Mouse (Mus musculus) forebrain, embryonic 12.5 days (tissue): Measurements from ENCODE around the gene Lman1l. TPM values are rescaled to one million over a fixed set of nuclear protein-coding genes. Genes with fewer than 3 reads are reported as not detected.

Source experiments
- ATAC-seq: fragments of 200-750 bp; cut with Nextera tagmentation; 2 replicates; pipeline ENCODE4 v1.8.0; 2017; ENCODE audit warnings: moderate TSS enrichment; ENCODE audit not compliant: low FRiP score
- H3K27ac ChIP-seq: fragments of 300-500 bp; sonication (generic); 2 replicates; pipeline ENCODE4 v1.5.1; 2016; ENCODE audit warnings: mild to moderate bottlenecking
- H3K27me3 ChIP-seq: fragments of 300-500 bp; sonication (generic); 2 replicates; pipeline ENCODE4 v1.6.1; 2016; ENCODE audit warnings: mild to moderate bottlenecking
- H3K36me3 ChIP-seq: fragments of 300-500 bp; sonication (generic); replicated peaks from 2 replicates; pipeline ENCODE4 v1.6.1; 2016; ENCODE audit warnings: mild to moderate bottlenecking
- H3K4me1 ChIP-seq: fragments of 300-500 bp; sonication (generic); 2 replicates; pipeline ENCODE4 v1.6.1; 2016
- H3K4me2 ChIP-seq: fragments of 300-500 bp; sonication (generic); 2 replicates; pipeline ENCODE4 v1.6.1; 2016; ENCODE audit warnings: mild to moderate bottlenecking, moderate library complexity
- H3K4me3 ChIP-seq: fragments of 300-500 bp; sonication (generic); replicated peaks from 2 replicates; pipeline ENCODE4 v1.5.1; 2016; ENCODE audit warnings: mild to moderate bottlenecking
- H3K9ac ChIP-seq: fragments of 300-500 bp; sonication (generic); 2 replicates; pipeline ENCODE4 v1.6.1; 2016; ENCODE audit warnings: mild to moderate bottlenecking
- H3K9me3 ChIP-seq: fragments of 300-500 bp; sonication (generic); 2 replicates; pipeline ENCODE4 v1.6.1; 2016
- WGBS: fragments of 180-500 bp; shearing (Covaris S2); methylation state at CpG from one replicate; pipeline ENCODE4 v1.1.7; 2016; 5-methylcytosine and 5-hydroxymethylcytosine counted together
- polyA plus RNA-seq: library from polyadenylated mRNA; unstranded; fragments of >200 nt; fragmentation: Nextera tagmentation; extraction: Ambion mirVana; gene quantifications from 2 replicates; pipeline ENCODE4 v1.2.1, GENCODE M21; 2016

Gene Lman1l
- polyA plus RNA-seq, 1 experiment from 2014 or later, result not detected

DNA sequence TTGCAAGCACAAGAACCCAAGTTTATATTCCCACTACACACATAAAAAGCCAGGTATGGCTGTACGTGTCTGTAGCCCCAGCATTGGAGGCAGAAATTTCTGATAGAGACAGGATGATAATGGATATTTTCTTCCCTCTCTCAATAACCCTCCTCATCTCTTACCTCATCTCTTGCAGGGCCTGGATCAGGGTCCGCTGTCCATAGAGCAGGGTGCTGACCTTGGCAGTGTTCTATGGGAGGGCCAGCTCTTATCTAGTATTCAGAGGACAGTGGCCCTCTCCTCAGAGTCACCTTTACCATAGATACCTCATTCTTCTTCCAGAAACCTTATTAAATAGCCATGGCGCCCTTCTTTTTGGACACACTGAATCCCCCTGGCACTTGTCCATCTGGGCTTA is 10.8 kb downstream of the Lman1l start:
- Histone ChIP-seq H3K27ac (no peak overlapping the region), H3K4me1 (peaks cover 22% of the 10 kb centered on the region)

DNA sequence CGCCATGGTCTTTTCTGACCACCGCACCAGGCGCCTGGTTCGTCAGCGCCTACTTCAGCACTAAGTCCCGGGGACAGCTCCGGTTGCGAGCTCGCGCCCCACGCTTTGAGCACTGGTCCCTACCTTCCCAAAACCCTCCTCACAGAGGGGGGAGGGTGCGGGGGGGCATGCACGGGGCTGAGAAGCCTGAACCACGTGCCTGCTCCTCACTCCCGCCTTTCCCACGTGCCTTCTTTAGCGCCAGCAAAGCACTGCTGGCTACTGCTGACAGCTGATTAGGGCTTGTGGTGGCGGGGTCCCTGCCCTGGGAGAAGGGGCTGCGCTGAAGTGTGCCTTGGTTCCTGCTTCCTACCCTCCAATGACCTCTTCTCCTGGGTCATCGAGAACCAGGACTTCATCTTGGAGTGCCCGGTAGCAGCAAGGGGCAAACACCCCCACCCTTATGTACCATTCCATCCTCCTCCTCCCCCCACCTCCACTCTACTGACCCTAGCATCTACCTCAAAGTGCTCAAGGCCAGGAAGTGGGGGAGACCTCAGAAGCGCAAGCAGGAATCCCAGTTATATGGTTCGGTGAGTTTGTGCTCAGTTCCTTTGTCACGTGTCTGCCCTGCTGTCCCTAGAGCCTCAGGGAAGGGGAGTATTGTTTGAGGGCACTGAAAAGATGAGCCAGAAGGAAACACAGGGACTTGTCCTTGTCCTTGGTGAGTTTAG is 14.3 kb downstream of the Lman1l start, which contains the start of gene Cplx3:
Cplx3 (minus strand) TSS at position 143 of the 713 bp plus-strand sequence.
- 0 out of 2 replicates have a peak within 1 kb of the TSS, but pooled peaks have one; percentile 2 for H3K4me3 ChIP-seq
- H3K27me3 ChIP-seq, result peaks cover 35% of the 10 kb centered on the region
- H3K9me3 ChIP-seq, result no peaks in the 10 kb centered on the region
- no peak within 1 kb of the TSS for H3K27ac ChIP-seq
- no peaks in the 10 kb centered on the region for H3K36me3 ChIP-seq
- peaks cover 22% of the 10 kb centered on the region for H3K4me1 ChIP-seq
- peak within 1 kb of the TSS; percentile 37 for H3K4me2 ChIP-seq
- H3K9ac ChIP-seq, result no peak within 1 kb of the TSS
- WGBS, result 5% methylated on average over 24 of the region's 24 CpGs
- peak; percentile 53; the same call in 1 of the 2 replicates for ATAC-seq

More for the DNA sequence above, 10.8 kb downstream of the Lman1l start:
- H3K36me3 ChIP-seq, result no peaks in the 10 kb centered on the region
- H3K9me3 ChIP-seq, result no peaks in the 10 kb centered on the region
- H3K9ac ChIP-seq, result no peak overlapping the region
- peaks cover 28% of the 10 kb centered on the region for H3K27me3 ChIP-seq
- WGBS, result 66% methylated on average over 3 of the region's 3 CpGs
- no peak for ATAC-seq
- no peak overlapping the region for H3K4me2 ChIP-seq
- no peak overlapping the region for H3K4me3 ChIP-seq

DNA sequence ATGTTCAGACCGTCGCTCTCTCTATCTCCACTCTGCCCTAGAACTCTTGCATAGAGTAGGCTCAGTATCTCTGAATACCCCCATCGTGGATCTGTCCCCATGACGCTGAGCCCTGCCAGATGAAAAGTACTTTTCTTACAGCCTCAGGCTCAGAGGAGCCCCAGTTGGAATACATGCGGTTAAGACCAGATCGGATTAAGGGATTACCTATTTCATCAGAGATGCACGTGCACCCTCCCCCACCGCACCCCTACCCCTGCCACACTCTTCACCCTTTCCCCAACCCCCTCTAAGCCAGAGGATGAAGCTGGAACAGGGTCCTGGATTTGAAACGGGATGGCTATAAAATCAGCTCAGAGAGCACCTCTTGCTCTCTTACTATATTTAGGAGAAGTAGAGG is 15.1 kb downstream of the Lman1l start:
- Histone ChIP-seq H3K4me3 (no peak overlapping the region), H3K27me3 (peaks cover 35% of the 10 kb centered on the region), H3K9me3 (no peaks in the 10 kb centered on the region), H3K36me3 (no peaks in the 10 kb centered on the region), H3K9ac (no peak overlapping the region), H3K27ac (no peak overlapping the region), H3K4me1 (peaks cover 26% of the 10 kb centered on the region), H3K4me2 (0 out of 2 replicates have a peak overlapping the region, but pooled peaks have one; percentile 37)
- 8% methylated on average over 9 of the region's 9 CpGs for WGBS
- ATAC-seq, result no peak

DNA sequence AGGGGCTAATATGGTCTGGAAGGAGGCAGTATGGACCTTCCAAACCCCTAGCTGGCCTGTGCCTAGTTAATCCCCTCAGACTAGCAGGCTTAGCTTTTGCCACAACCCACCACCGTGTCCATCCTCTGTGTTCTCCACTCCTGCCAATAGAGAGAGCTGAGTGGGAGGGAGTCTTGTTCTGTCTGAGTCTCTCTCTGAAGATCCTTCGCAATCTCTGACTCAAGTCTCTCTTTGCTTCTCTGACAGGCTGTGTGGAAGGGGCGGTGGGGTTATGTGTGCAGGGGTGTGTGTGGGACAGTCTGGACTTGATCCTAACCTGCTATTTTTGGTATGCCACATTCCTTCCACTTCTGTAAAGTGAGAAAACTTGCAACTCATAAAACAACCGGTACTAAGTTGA is 15.7 kb downstream of the Lman1l start:
- Histone ChIP-seq H3K36me3 (no peaks in the 10 kb centered on the region), H3K27ac (no peak overlapping the region), H3K9ac (no peak overlapping the region), H3K9me3 (no peaks in the 10 kb centered on the region), H3K4me1 (peaks cover 27% of the 10 kb centered on the region), H3K27me3 (peaks cover 35% of the 10 kb centered on the region), H3K4me3 (no peak overlapping the region), H3K4me2 (no peak overlapping the region)
- no peak for ATAC-seq
- WGBS, result 76% methylated on average over 4 of the region's 4 CpGs

DNA sequence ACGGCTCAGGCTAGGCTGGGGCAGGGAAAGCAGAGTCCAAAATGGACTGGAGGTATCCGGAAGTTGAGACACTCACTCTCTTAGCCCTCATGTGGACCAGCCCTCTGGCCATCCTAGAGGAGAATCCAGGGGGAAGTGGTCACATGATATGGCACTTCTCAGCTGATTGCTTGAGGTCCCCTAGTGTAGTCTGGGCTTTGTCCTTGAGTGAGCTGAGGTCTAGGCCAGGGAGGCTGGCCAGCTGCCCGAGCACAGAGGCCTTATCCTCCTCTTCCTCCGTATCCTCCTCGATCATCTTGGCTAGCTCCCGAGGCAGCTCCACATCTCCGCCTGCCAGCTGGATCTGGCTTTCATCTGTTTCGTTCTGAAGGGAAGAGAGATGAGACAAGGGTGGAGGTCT is 18.5 kb downstream of the Lman1l start:
- Histone ChIP-seq H3K27ac (no peak overlapping the region), H3K4me2 (no peak overlapping the region), H3K36me3 (no peaks in the 10 kb centered on the region), H3K4me3 (no peak overlapping the region), H3K27me3 (peaks cover 28% of the 10 kb centered on the region), H3K4me1 (peaks cover 53% of the 10 kb centered on the region), H3K9me3 (no peaks in the 10 kb centered on the region), H3K9ac (no peak overlapping the region)
- ATAC-seq, result no peak
- 74% methylated on average over 8 of the region's 8 CpGs for WGBS

DNA sequence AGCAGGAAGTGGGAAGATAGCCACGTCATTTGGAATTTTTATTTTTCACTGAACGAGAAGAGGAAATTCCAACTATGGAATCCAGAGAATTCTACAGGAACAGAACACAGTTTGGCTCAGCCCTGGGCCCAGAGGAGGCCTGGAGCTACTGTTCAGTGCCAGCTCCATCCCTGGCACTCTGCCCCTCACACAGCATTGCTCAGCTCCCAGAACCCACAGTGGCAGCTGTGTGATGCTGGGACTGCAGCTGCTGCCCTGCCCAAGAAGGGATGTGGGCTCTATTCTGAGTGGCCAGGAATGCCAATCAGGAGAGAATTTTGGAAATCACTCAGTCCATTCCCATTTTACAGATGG is 19.2 kb downstream of the Lman1l start:
- Histone ChIP-seq H3K36me3 (no peaks in the 10 kb centered on the region), H3K9me3 (no peaks in the 10 kb centered on the region), H3K27me3 (peaks cover 23% of the 10 kb centered on the region), H3K4me1 (peaks cover 49% of the 10 kb centered on the region), H3K9ac (no peak overlapping the region), H3K27ac (no peak overlapping the region), H3K4me2 (no peak overlapping the region), H3K4me3 (no peak overlapping the region)
- no peak for ATAC-seq
- 70% methylated on average over 2 of the region's 2 CpGs for WGBS

DNA sequence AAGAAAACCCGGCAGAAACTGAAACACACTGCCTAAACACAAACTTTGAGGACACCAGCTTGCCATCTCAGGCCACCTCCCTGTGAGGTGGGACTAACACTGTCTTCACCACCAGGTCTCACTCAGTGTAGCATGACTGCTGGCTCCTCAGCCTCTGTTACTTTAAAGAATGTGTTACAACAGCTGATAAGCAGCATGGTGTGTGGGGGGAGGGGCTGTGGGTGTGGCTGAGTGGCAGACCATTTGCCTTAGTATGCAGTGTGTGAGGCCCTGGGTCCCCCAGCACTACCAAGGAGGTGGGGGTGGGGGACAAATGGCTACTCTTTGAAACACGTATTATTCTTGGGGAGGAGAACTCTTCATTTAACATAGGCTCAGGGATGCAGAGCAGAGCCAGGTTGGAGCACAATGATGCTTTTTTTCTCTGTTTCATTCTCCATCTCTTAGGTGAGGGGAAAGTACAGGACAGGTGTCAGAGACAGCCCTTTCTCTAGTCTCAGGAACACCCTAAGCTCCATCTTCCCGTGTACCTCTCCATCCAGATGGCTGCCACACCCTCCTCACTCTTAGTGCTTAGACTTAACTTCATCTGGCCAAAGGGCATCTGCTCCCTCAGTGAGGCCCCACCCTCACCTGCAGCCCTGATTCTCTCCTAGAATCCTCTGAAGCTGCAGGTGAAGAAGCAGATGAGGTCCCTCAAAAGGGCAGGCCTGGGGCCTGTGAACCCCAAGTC is 19.8 kb downstream of the Lman1l start:
- ATAC-seq, result peak; percentile 37; the same call in 1 of the 2 replicates
- no peak overlapping the region for H3K4me3 ChIP-seq
- H3K27me3 ChIP-seq, result peaks cover 17% of the 10 kb centered on the region
- H3K4me1 ChIP-seq, result peaks cover 43% of the 10 kb centered on the region
- H3K27ac ChIP-seq, result no peak overlapping the region
- 5% methylated on average over 3 of the region's 3 CpGs for WGBS
- H3K4me2 ChIP-seq, result no peak overlapping the region; the same call in 1 of the 2 replicates
- H3K9ac ChIP-seq, result no peak overlapping the region
- H3K36me3 ChIP-seq, result no peaks in the 10 kb centered on the region
- H3K9me3 ChIP-seq, result no peaks in the 10 kb centered on the region

DNA sequence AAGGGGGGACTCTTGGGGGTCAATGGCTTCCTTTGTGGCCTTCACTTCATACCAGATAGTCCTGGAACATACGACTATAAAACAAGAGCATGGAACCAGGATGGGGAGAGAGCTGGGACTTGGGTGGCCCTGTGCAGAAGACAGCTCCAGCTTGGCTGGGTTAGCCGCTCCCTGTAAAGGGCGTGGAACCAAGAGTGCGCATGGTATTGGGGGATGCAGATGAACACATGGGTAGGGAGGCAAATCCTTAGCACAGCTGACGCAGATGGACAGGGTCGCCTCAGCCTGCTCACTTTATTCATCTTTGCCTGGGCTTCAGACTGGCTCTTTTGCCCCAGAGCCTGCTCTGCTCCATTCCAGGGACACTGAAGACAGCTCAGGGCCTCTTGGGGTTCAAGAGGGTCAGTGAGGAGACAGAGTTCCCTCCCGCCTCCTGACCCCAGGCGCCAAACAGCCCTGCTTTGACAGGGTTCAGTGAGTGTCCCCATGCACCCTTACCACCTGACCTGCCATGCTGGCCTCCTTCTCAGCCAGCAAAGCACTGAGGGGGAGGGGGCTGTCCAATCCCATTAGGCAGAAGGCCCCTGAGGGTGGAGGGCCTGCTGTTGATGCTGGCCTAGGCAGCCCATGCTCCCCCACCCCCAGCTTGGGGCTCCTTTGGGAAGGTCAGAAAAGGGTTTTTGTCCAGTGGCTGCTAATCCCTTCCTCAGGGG is 21.6 kb downstream of the Lman1l start:
- peaks cover 15% of the 10 kb centered on the region for H3K36me3 ChIP-seq
- H3K9ac ChIP-seq, result peak overlapping the region; percentile 7; the same call in 1 of the 2 replicates
- no peaks in the 10 kb centered on the region for H3K9me3 ChIP-seq
- no peak for ATAC-seq
- no peak overlapping the region for H3K4me3 ChIP-seq
- peaks cover 39% of the 10 kb centered on the region for H3K4me1 ChIP-seq
- H3K27ac ChIP-seq, result 0 out of 2 replicates have a peak overlapping the region, but pooled peaks have one; percentile 19
- 45% methylated on average over 8 of the region's 8 CpGs for WGBS
- H3K27me3 ChIP-seq, result no peaks in the 10 kb centered on the region; the same call in 1 of the 2 replicates
- H3K4me2 ChIP-seq, result no peak overlapping the region

DNA sequence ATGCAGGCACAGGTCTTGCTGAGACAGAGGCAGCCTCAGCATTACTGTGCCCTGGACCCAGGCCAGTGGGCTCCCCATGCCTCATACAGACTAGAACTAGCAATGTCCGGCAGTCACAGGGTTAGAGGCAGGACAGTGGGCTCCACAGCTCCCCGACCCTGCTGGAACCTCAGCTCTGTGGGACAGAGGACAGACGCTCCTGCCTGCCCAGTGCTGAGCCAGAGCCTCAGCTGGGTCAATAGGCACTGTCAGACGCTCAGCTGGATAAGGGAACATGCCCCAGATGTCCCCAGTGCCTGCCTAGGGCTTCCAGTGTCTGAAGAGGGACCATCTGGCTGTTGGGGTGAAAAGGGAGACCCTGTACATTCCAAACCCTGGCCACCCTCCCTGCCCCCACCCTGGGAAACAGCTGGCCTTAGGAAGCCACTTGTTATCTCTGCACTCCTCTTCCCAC is 22.6 kb downstream of the Lman1l start:
- H3K27ac ChIP-seq, result no peak overlapping the region
- 31% methylated on average over 4 of the region's 4 CpGs for WGBS
- H3K9ac ChIP-seq, result no peak overlapping the region
- H3K4me2 ChIP-seq, result no peak overlapping the region
- peaks cover 26% of the 10 kb centered on the region for H3K36me3 ChIP-seq
- ATAC-seq, result peak; percentile 34; the same call in 1 of the 2 replicates
- no peak overlapping the region for H3K4me3 ChIP-seq
- peaks cover 39% of the 10 kb centered on the region for H3K4me1 ChIP-seq
- H3K9me3 ChIP-seq, result no peaks in the 10 kb centered on the region
- H3K27me3 ChIP-seq, result no peaks in the 10 kb centered on the region; the same call in 1 of the 2 replicates

DNA sequence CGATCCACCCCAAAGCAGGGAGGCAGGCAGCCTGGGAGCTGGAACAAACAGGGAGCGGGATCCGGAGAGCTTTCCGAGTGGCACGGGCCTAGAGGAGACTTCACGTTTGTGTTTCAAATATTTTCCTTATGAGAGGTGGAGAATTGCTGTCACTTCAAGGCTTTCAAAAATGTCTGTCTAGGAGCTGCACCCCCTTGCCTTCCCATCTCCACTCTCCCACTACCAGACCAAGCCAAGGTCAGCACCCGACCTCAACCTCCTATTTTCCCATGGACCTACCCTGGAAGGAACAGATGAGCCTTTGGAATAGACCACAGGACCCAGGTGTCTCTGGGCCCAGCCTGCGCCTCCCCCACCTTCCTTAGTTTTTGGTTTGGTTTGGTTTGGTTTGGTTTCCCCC is 23.3 kb downstream of the Lman1l start:
- no peaks in the 10 kb centered on the region for H3K9me3 ChIP-seq
- no peak overlapping the region for H3K4me2 ChIP-seq
- WGBS, result 85% methylated on average over 8 of the region's 8 CpGs
- H3K9ac ChIP-seq, result no peak overlapping the region
- H3K4me1 ChIP-seq, result peaks cover 39% of the 10 kb centered on the region
- ATAC-seq, result no peak
- no peak overlapping the region for H3K27ac ChIP-seq
- H3K27me3 ChIP-seq, result no peaks in the 10 kb centered on the region; the same call in 1 of the 2 replicates
- peaks cover 29% of the 10 kb centered on the region for H3K36me3 ChIP-seq
- H3K4me3 ChIP-seq, result no peak overlapping the region

DNA sequence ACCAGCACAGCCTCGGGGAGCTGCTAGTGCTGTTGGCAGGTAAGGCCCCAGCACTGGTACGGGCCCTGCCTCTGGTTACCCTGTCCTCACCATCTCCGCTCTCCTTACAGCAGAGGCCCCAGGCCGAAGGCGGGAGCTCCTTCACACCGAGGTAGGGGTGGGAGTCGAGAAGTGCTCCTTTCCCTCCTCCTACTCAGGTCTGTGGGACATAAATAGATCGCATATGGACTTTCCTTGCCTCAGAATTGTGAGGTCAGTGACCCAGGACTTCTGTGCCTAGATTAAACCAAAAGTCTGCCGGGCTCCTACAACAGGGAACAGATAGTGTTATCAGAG is 26.4 kb downstream of the Lman1l start:
- no peak overlapping the region for H3K27ac ChIP-seq
- no peak for ATAC-seq
- no peak overlapping the region for H3K4me2 ChIP-seq
- peaks cover 31% of the 10 kb centered on the region for H3K4me1 ChIP-seq
- 86% methylated on average over 9 of the region's 9 CpGs for WGBS
- no peaks in the 10 kb centered on the region for H3K9me3 ChIP-seq
- H3K4me3 ChIP-seq, result no peak overlapping the region
- no peak overlapping the region for H3K9ac ChIP-seq
- no peaks in the 10 kb centered on the region; the same call in 1 of the 2 replicates for H3K27me3 ChIP-seq
- peaks cover 29% of the 10 kb centered on the region for H3K36me3 ChIP-seq
